Mouse (Mus musculus) liver, postnatal 0 days (tissue): ENCODE measurements around the gene Taf10. TPM values are rescaled to one million over a fixed set of nuclear protein-coding genes. Genes with fewer than 3 reads are reported as not detected.

Experiments
- ATAC-seq: fragments of 200-750 bp; cut with Nextera tagmentation; 2 replicates; pipeline ENCODE4 v1.8.0; 2017; ENCODE audit warnings: mild to moderate bottlenecking, moderate library complexity
- DNase-seq: peaks from one replicate; pipeline ENCODE4 v3.0.0-alpha.2; 2016
- H3K27ac ChIP-seq: fragments of 300-500 bp; sonication (generic); 2 replicates; pipeline ENCODE4 v1.5.1; 2014; ENCODE audit warnings: antibody characterized with exemption, moderate library complexity, mild to moderate bottlenecking, low read depth
- H3K27me3 ChIP-seq: fragments of 300-500 bp; sonication (generic); 2 replicates; pipeline ENCODE4 v1.6.1; 2014; ENCODE audit warnings: low read length, control low read depth, mixed read lengths; ENCODE audit not compliant: insufficient read depth
- H3K36me3 ChIP-seq: fragments of 300-500 bp; sonication (generic); replicated peaks from 2 replicates; pipeline ENCODE4 v1.6.1; 2014; ENCODE audit warnings: mild to moderate bottlenecking, control low read depth, low read length, moderate library complexity, mixed read lengths; ENCODE audit not compliant: insufficient read depth
- H3K4me1 ChIP-seq: fragments of 300-500 bp; sonication (generic); 2 replicates; pipeline ENCODE4 v1.6.1; 2014; ENCODE audit warnings: antibody characterized with exemption, mild to moderate bottlenecking, control low read depth; ENCODE audit not compliant: insufficient read depth
- H3K4me2 ChIP-seq: fragments of 300-500 bp; sonication (generic); 2 replicates; pipeline ENCODE4 v1.6.1; 2014; ENCODE audit warnings: low read depth, mild to moderate bottlenecking, low read length, moderate library complexity, mixed read lengths
- H3K4me3 ChIP-seq: fragments of 300-500 bp; sonication (generic); 2 replicates; pipeline ENCODE4 v1.5.1; 2014; ENCODE audit warnings: low read depth, low read length
- H3K9ac ChIP-seq: fragments of 300-500 bp; sonication (generic); replicated peaks from 2 replicates; pipeline ENCODE4 v1.6.1; 2014; ENCODE audit warnings: mild to moderate bottlenecking, moderate library complexity
- H3K9me3 ChIP-seq: fragments of 300-500 bp; sonication (generic); 2 replicates; pipeline ENCODE4 v1.6.1; 2016; ENCODE audit warnings: mild to moderate bottlenecking, control low read depth, low read length, mixed read lengths
- CTCF ChIP-seq: sonication (generic); IDR thresholded peaks from 2 replicates; pipeline ENCODE4 v1.5.1; 2016; ENCODE audit warnings: antibody characterized with exemption, low read depth
- EP300 ChIP-seq: IDR thresholded peaks from 2 replicates; pipeline ENCODE4 v1.6.1; 2016; ENCODE audit warnings: antibody characterized with exemption, low read depth, mild to moderate bottlenecking
- WGBS: fragments of 180-500 bp; shearing (Covaris S2); extraction: QIAGEN DNeasy Blood & Tissue Kit; methylation state at CpG from one replicate; pipeline ENCODE4 v1.1.7; 2014; ENCODE audit not compliant: insufficient replicate concordance; 5-methylcytosine and 5-hydroxymethylcytosine counted together
- polyA plus RNA-seq: library from polyadenylated mRNA; unstranded; fragments of >200 nt; fragmentation: Nextera tagmentation; extraction: Ambion mirVana; gene quantifications from 2 replicates; pipeline ENCODE4 v1.2.1, GENCODE M21; 2015

Taf10 gene
- polyA plus RNA-seq, 1 experiment from 2014 or later = 104 TPM

DNA sequence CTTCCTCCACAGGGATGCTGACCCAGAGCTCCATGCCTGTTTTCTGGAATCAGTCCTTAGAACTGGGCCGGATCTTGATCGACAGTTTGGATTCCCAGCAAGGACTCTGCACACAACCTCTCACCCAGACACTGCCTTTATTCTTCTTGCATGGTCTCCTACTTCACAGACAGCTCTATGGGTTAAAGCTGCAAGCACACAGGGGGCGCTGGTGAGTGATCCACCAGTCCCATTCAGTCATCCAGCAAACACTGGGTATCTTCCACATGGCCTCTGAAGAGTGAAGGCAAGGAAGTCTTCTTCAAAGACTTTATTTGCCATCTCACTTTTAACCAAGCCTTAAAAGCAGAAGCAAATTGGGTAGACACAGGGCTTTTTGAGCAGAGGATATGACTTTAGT, 28.8 kb downstream of the Taf10 start:
- no peaks in the 10 kb centered on the region for H3K36me3 ChIP-seq
- H3K27me3 ChIP-seq = no peaks in the 10 kb centered on the region
- no peak overlapping the region for H3K27ac ChIP-seq
- no peaks in the 10 kb centered on the region for H3K4me1 ChIP-seq
- no peaks in the 10 kb centered on the region for H3K9me3 ChIP-seq
- DNase-seq (no peak), ATAC-seq (no peak)
- no peak overlapping the region for H3K9ac ChIP-seq
- no peak for TF ChIP-seq EP300
- peak; percentile 39 for TF ChIP-seq CTCF
- WGBS = 48% methylated on average over 3 of the region's 3 CpGs
- no peak overlapping the region for H3K4me3 ChIP-seq
- H3K4me2 ChIP-seq = no peak overlapping the region

DNA sequence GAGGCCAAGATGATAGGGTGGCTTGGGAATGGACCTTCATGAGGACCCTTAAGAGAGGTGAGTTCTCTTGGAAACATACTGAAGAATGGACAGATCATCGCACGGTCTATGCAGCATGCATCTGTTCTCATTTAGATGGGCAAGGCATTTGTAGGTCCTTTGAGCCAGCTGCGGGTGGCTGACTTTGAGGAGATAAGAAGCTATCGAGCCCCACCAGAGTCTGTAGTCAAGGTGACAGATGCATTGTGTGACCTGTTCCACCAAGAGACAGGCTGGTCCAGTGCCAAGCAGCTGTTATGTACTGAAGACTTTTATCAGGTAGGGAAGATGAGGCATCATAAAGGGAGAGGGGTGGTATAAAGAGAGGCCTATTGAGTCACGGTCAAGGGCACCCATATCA, 35.4 kb downstream of the Taf10 start:
- peak; percentile 42 for DNase-seq
- H3K4me3 ChIP-seq = no peak overlapping the region
- TF ChIP-seq CTCF (no peak), EP300 (peak; percentile 68)
- no peaks in the 10 kb centered on the region for H3K36me3 ChIP-seq
- no peaks in the 10 kb centered on the region for H3K27me3 ChIP-seq
- 61% methylated on average over 5 of the region's 5 CpGs for WGBS
- peak; percentile 83 for ATAC-seq
- H3K4me2 ChIP-seq = no peak overlapping the region
- H3K4me1 ChIP-seq = no peaks in the 10 kb centered on the region
- no peak overlapping the region for H3K27ac ChIP-seq
- no peaks in the 10 kb centered on the region for H3K9me3 ChIP-seq
- no peak overlapping the region for H3K9ac ChIP-seq

DNA sequence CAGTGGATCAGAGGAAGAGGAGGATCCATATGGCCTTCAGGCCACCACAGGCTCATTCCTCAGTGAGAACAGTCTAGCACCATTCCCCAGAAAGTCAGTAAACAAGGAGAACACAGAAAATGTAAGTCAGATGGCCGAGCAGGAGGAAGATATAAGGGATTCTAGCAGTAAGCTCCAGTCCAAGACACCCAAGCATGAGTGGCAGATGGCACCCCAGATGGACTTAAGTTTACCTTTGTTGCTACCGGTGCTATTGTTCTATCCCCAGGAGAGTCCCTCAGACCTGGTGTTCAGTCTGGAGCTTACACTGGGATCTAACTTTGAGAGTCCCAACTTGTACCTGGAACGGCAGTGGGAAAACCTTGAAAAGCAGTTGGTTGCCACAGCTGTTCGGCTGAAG, 40.3 kb downstream of the Taf10 start:
- ATAC-seq (no peak), DNase-seq (no peak)
- Histone ChIP-seq H3K4me1 (no peaks in the 10 kb centered on the region), H3K4me3 (no peak overlapping the region), H3K9ac (no peak overlapping the region), H3K27me3 (no peaks in the 10 kb centered on the region), H3K4me2 (no peak overlapping the region), H3K27ac (no peak overlapping the region), H3K9me3 (no peaks in the 10 kb centered on the region), H3K36me3 (no peaks in the 10 kb centered on the region)
- no peak for TF ChIP-seq CTCF
- TF ChIP-seq EP300 = no peak
- WGBS = 79% methylated on average over 4 of the region's 4 CpGs

DNA sequence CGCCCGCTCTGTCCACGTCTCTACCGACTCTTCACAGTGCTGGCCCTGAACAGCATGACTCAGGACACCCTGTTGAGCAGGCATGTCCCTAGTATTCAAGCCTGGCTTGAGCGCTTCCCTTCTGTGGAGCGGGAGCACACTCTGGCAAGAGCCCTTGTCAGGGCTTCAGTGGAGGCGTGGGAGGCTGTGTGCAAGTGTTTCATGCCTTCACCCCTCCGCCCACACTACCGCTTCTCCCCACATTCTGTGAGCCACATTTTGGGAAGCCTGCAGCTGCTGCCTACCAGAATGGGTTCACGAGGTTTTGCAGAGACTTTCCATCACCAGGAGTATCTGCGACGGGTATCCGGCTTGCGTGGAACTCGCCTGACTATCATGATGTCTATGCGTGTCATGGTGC, 41.0 kb downstream of the Taf10 start:
- H3K4me2 ChIP-seq = no peak overlapping the region
- TF ChIP-seq EP300 (no peak), CTCF (no peak)
- ATAC-seq = no peak
- H3K9ac ChIP-seq = no peak overlapping the region
- no peaks in the 10 kb centered on the region for H3K9me3 ChIP-seq
- no peaks in the 10 kb centered on the region for H3K4me1 ChIP-seq
- no peaks in the 10 kb centered on the region for H3K27me3 ChIP-seq
- no peak overlapping the region for H3K4me3 ChIP-seq
- no peak overlapping the region for H3K27ac ChIP-seq
- no peaks in the 10 kb centered on the region for H3K36me3 ChIP-seq
- 81% methylated on average over 16 of the region's 16 CpGs for WGBS
- DNase-seq = no peak

DNA sequence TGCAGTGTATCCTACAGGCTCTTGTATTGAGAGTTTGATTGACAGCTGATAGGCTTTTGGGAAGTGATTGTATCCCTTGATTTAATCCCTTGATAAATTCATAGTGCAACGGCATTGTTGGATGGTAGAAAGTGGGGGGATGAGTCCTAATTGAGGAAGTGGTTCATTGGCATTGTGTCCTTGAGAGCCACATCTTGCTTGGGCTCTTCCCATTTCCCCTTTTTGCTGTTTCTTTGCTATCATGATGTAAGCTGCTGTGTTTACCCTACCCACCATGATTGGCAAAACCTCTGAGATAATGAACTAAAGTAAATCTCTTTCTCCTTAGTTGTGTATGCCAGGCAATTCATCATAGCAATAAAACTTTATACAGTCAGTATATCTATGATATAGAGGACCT, 53.3 kb downstream of the Taf10 start:
- H3K27me3 ChIP-seq = no peaks in the 10 kb centered on the region
- H3K27ac ChIP-seq = no peak overlapping the region
- no peaks in the 10 kb centered on the region for H3K9me3 ChIP-seq
- DNase-seq (no peak), ATAC-seq (no peak)
- H3K4me3 ChIP-seq = no peak overlapping the region
- H3K4me1 ChIP-seq = no peaks in the 10 kb centered on the region
- no peaks in the 10 kb centered on the region for H3K36me3 ChIP-seq
- H3K4me2 ChIP-seq = no peak overlapping the region
- no peak overlapping the region for H3K9ac ChIP-seq
- TF ChIP-seq EP300 = no peak
- no peak for TF ChIP-seq CTCF
- 31% methylated on average over 1 of the region's 1 CpGs for WGBS

Other genes with a start within 250 kb of the Taf10 start
- gene Smpd1, start 190.0 kb downstream of the Taf10 start, polyA plus RNA-seq = 21.6 and 24.0 TPM in 2 replicates
- 0.92 and 0.94 TPM in 2 replicates for gene Apbb1, start 162.7 kb downstream of the Taf10 start, polyA plus RNA-seq
- 2,004 and 2,190 TPM in 2 replicates for gene Hpx, start 144.2 kb downstream of the Taf10 start, polyA plus RNA-seq
- 3.0 and 4.0 TPM in 2 replicates for gene Trim3, start 110.8 kb downstream of the Taf10 start, polyA plus RNA-seq
- gene Timm10b, start 104.3 kb downstream of the Taf10 start, polyA plus RNA-seq = 117 and 121 TPM in 2 replicates
- 7.4 and 9.4 TPM in 2 replicates for gene Arfip2, start 103.9 kb downstream of the Taf10 start, polyA plus RNA-seq
- gene Gm45799, start 103.8 kb downstream of the Taf10 start, polyA plus RNA-seq = 44.4 and 45.8 TPM in 2 replicates
- gene Dnhd1, start 93.5 kb downstream of the Taf10 start, polyA plus RNA-seq = 0.19 and 0.22 TPM in 2 replicates
- 95.1 and 103 TPM in 2 replicates for gene Ilk, start 7.8 kb downstream of the Taf10 start, polyA plus RNA-seq
- 10.6 and 11.6 TPM in 2 replicates for gene Rrp8, start 7.0 kb downstream of the Taf10 start, polyA plus RNA-seq
- gene Tpp1, start 7.9 kb upstream of the Taf10 start, polyA plus RNA-seq = 60.9 and 65.8 TPM in 2 replicates
- gene Dchs1, start 43.3 kb upstream of the Taf10 start, polyA plus RNA-seq = 0.45 and 0.58 TPM in 2 replicates
- 405 and 416 TPM in 2 replicates for gene Mrpl17, start 66.7 kb upstream of the Taf10 start, polyA plus RNA-seq
- gene Gm4070, start 209.6 kb upstream of the Taf10 start, polyA plus RNA-seq = 0.44 and 1.4 TPM in 2 replicates